ENCODE assay signal across 24 mouse cellular contexts in the genomic region with DNA sequence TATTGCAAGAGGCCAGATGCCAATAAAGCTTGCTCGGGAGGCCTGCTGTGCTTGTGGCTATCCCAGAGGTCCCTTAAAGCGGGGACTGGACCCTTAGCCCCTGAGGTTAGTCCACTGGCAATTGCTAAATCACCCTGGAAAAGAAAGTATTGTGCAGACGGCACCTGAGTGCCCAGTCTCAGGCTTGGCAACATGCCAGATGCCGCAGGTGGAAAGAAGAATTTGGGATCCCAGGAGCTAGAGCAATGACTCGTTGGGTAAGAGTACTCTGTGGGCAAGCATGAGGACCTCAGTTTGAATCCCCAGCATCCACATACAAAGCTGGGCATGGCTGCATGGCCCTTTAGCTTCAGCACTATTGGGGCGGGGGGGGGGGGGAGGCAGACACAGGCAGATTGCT. TPM values are rescaled to one million over a fixed set of nuclear protein-coding genes. Genes with fewer than 3 reads are reported as not detected.
DNase-seq lines count a peak whose midpoint lies in the region; ATAC-seq lines count a peak whose summit lies in the region.
"Had no signal": no experiment of that assay in that cellular context is flagged by ENCODE, and none has a peak within 500 bp of the region (broad histone marks: within the 10 kb centered on the region; RNA-seq: fewer than 3 reads in every experiment).

No protein-coding gene starts in this region.

- H3K36me3 ChIP-seq in forebrain, embryonic 13.5 days (ENCODE audit: poor library complexity, severe bottlenecking), result no peaks in the 10 kb centered on the region
- H3K36me3 ChIP-seq: hindbrain, embryonic 15.5 days; limb, embryonic 15.5 days; midbrain, embryonic 15.5 days; neural tube, embryonic 12.5 days had no signal

- DNase-seq in heart, adult 11 months, result peak; percentile 70
- no peak for DNase-seq in heart, postnatal 36 days
- DNase-seq in urinary bladder, postnatal 14 days (ENCODE audit: low spot score), result peak; percentile 7
- no peak for DNase-seq in urinary bladder, postnatal 10 days (ENCODE audit: low spot score)
- peak; percentile 38 to 58 for DNase-seq in cerebellum, postnatal 36 days
- no peak for DNase-seq in c-Kit-positive CD71-positive TER-119-positive erythroid progenitor cells, embryonic 14.5 days (ENCODE audit: low spot score)
- DNase-seq: adrenal gland, adult 8-10 months; embryo, embryonic 11 days; forebrain, postnatal 0 days; gastrocnemius, postnatal 25 days; heart, postnatal 4 days; kidney, postnatal 25 days; lung, postnatal 4 days; retina, postnatal 1 day; right cerebral cortex, postnatal 25 days; spleen, adult 18-20 months had no signal

- no peak overlapping the region for H3K27ac ChIP-seq in forebrain, embryonic 13.5 days
- H3K27ac ChIP-seq: heart, adult 2 months; hindbrain, embryonic 15.5 days; limb, embryonic 15.5 days; midbrain, embryonic 15.5 days; neural tube, embryonic 12.5 days had no signal

- no peaks in the 10 kb centered on the region for H3K9me3 ChIP-seq in forebrain, embryonic 13.5 days (replicated peaks)
- H3K9me3 ChIP-seq: hindbrain, embryonic 15.5 days; limb, embryonic 15.5 days; midbrain, embryonic 15.5 days; neural tube, embryonic 12.5 days had no signal

- 66% methylated on average over 5 of the region's 6 CpGs for WGBS in forebrain, embryonic 13.5 days

- no peak overlapping the region for H3K4me3 ChIP-seq in forebrain, embryonic 13.5 days
- H3K4me3 ChIP-seq: heart, adult 2 months; hindbrain, embryonic 15.5 days; limb, embryonic 15.5 days; midbrain, embryonic 15.5 days; neural tube, embryonic 12.5 days had no signal

- ATAC-seq in forebrain, embryonic 13.5 days, result no peak
- ATAC-seq: activated CD4-positive, CD25-positive, alpha-beta regulatory T cell, adult 4 months; forebrain, postnatal 0 days; intestine, embryonic 16.5 days; midbrain, embryonic 15.5 days had no signal

- intact Hi-C loops in heart, postnatal 36 days (cut with DNase I), result no loop called here

- H3K9ac ChIP-seq in forebrain, embryonic 13.5 days, result no peak overlapping the region
- H3K9ac ChIP-seq: forebrain, postnatal 0 days; hindbrain, embryonic 15.5 days; limb, embryonic 15.5 days; midbrain, embryonic 15.5 days; neural tube, embryonic 12.5 days had no signal

- no peak overlapping the region for H3K4me2 ChIP-seq in forebrain, embryonic 13.5 days
- H3K4me2 ChIP-seq: hindbrain, embryonic 15.5 days; limb, embryonic 15.5 days; midbrain, embryonic 15.5 days; neural tube, embryonic 12.5 days had no signal

- peaks cover 28% of the 10 kb centered on the region for H3K4me1 ChIP-seq in forebrain, embryonic 13.5 days
- H3K4me1 ChIP-seq: midbrain, embryonic 15.5 days had no signal

- H3K27me3 ChIP-seq in forebrain, embryonic 13.5 days, result no peaks in the 10 kb centered on the region
- H3K27me3 ChIP-seq: hindbrain, embryonic 15.5 days; limb, embryonic 15.5 days; midbrain, embryonic 15.5 days; neural tube, embryonic 12.5 days had no signal

RNA-seq across cellular contexts. Expression of gene Foxn3, which starts 35.9 kb away (rescaled TPM):
- total RNA-seq in heart, postnatal 36 days (2021), result 100 to 1,000 TPM; 120 to 133 TPM
- polyA plus RNA-seq in forebrain, embryonic 13.5 days (2015; fragmentation: Nextera tagmentation; extraction: Ambion mirVana), result 79.3 and 83.5 TPM in 2 replicates

Comparison
In these comparisons a context has a peak if more than half of its experiments do, and no peak if none do; other contexts are left out.
1. DNase-seq: peak in heart, adult 11 months (single experiment), urinary bladder, postnatal 14 days (single experiment) and cerebellum, postnatal 36 days (2 of 2); none in heart, postnatal 36 days (0 of 2), urinary bladder, postnatal 10 days (single experiment) and c-Kit-positive CD71-positive TER-119-positive erythroid progenitor cells, embryonic 14.5 days (single experiment).